Mouse (Mus musculus) heart, embryonic 12.5 days (tissue): ENCODE measurements around the gene Eaf2. TPM values are rescaled to one million over a fixed set of nuclear protein-coding genes. Genes with fewer than 3 reads are reported as not detected.
A peak's percentile ranks its signal among the peaks of the same experiment; 100 is the strongest.

ENCODE experiments used
- ATAC-seq: fragments of 200-750 bp; cut with Nextera tagmentation; 2 replicates; pipeline ENCODE4 v1.8.0; 2017; ENCODE audit warnings: moderate TSS enrichment, moderate library complexity; ENCODE audit not compliant: insufficient number of reproducible peaks, low FRiP score
- H3K27ac ChIP-seq: fragments of 300-500 bp; sonication (generic); 2 replicates; pipeline ENCODE4 v1.5.1; 2016; ENCODE audit warnings: mild to moderate bottlenecking, moderate library complexity; ENCODE audit not compliant: poor library complexity, severe bottlenecking
- H3K27me3 ChIP-seq: fragments of 300-500 bp; sonication (generic); replicated peaks from 2 replicates; pipeline ENCODE4 v1.6.1; 2016; ENCODE audit warnings: mild to moderate bottlenecking, moderate library complexity
- H3K36me3 ChIP-seq: fragments of 300-500 bp; sonication (generic); 2 replicates; pipeline ENCODE4 v1.6.1; 2016; ENCODE audit warnings: mild to moderate bottlenecking, moderate library complexity
- H3K4me1 ChIP-seq: fragments of 300-500 bp; sonication (generic); replicated peaks from 2 replicates; pipeline ENCODE4 v1.6.1; 2016; ENCODE audit warnings: mild to moderate bottlenecking
- H3K4me2 ChIP-seq: fragments of 300-500 bp; sonication (generic); 2 replicates; pipeline ENCODE4 v1.6.1; 2016; ENCODE audit warnings: mild to moderate bottlenecking, moderate library complexity
- H3K4me3 ChIP-seq: fragments of 300-500 bp; sonication (generic); 2 replicates; pipeline ENCODE4 v1.5.1; 2016; ENCODE audit warnings: mild to moderate bottlenecking
- H3K9ac ChIP-seq: fragments of 300-500 bp; sonication (generic); 2 replicates; pipeline ENCODE4 v1.6.1; 2016; ENCODE audit warnings: mild to moderate bottlenecking, moderate library complexity
- H3K9me3 ChIP-seq: fragments of 300-500 bp; sonication (generic); replicated peaks from 2 replicates; pipeline ENCODE4 v1.6.1; 2016; ENCODE audit warnings: mild to moderate bottlenecking, moderate library complexity
- WGBS: fragments of 180-500 bp; shearing (Covaris S2); methylation state at CpG from one replicate; pipeline ENCODE4 v1.1.7; 2016; 5-methylcytosine and 5-hydroxymethylcytosine counted together
- polyA plus RNA-seq: library from polyadenylated mRNA; unstranded; fragments of >200 nt; fragmentation: Nextera tagmentation; extraction: Ambion mirVana; gene quantifications from 2 replicates; pipeline ENCODE4 v1.2.1, GENCODE M21; 2016

Eaf2 gene
- polyA plus RNA-seq, 1 experiment from 2014 or later = 0.80 TPM

DNA sequence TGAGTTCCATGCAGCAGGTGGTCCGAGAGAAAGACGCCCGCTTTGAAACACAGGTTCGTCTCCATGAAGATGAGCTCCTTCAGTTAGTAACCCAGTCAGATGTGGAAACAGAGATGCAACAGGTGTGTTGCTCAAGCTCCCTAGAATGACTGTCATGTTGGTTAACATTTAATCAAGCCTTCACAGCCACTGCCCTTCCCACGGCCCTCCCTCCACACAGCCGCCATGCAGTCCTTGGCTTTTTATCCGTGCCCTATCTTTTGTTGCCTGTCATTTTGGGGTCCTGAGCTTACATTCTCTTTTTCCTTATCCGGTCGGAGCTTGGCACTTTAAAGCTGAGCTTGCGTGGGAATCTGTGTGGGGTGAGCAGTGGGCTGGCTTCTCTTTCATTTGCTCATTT is 18.5 kb upstream of the Eaf2 start:
- Histone ChIP-seq H3K4me3 (no peak overlapping the region), H3K4me1 (no peaks in the 10 kb centered on the region), H3K9me3 (no peaks in the 10 kb centered on the region), H3K27ac (no peak overlapping the region), H3K4me2 (no peak overlapping the region), H3K9ac (no peak overlapping the region), H3K36me3 (peaks cover 75% of the 10 kb centered on the region), H3K27me3 (no peaks in the 10 kb centered on the region)
- no peak for ATAC-seq
- 81% methylated on average over 10 of the region's 10 CpGs for WGBS

GRCm38 (mm10) chr16:36891415-36891814 is 16.6 kb upstream of the Eaf2 start:
- Histone ChIP-seq H3K27me3 (no peaks in the 10 kb centered on the region), H3K9me3 (no peaks in the 10 kb centered on the region), H3K36me3 (peaks cover 77% of the 10 kb centered on the region), H3K4me1 (no peaks in the 10 kb centered on the region), H3K4me3 (no peak overlapping the region), H3K9ac (no peak overlapping the region), H3K27ac (no peak overlapping the region), H3K4me2 (no peak overlapping the region)
- WGBS = 93% methylated on average over 4 of the region's 4 CpGs
- no peak for ATAC-seq

DNA sequence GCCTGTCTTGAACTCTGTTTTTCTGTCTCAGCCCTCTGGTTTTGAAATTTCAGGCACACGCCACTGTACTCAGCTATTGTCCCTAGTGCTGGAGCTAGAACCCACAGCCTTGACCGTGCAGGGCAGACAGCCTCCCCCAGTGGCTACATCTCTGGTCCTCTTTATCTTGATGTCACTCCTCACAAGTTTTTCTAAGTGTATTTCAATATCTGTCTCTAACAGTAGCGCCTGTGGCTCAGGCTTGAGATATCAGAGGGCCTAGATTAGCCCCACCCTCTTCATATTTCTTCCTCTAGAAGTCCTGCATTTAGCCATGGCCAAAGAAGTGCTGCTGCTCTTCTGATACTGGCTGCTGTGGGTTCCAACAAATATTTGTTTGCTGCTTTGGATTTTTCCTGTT is 15.8 kb upstream of the Eaf2 start:
- 70% methylated on average over 3 of the region's 3 CpGs for WGBS
- H3K36me3 ChIP-seq = peaks cover 79% of the 10 kb centered on the region

GRCm38 (mm10) chr16:36887546-36887945 is 12.7 kb upstream of the Eaf2 start:
- Histone ChIP-seq H3K9ac (no peak overlapping the region), H3K4me2 (no peak overlapping the region), H3K4me1 (no peaks in the 10 kb centered on the region), H3K4me3 (no peak overlapping the region), H3K27me3 (no peaks in the 10 kb centered on the region), H3K36me3 (peaks cover 55% of the 10 kb centered on the region), H3K27ac (no peak overlapping the region), H3K9me3 (no peaks in the 10 kb centered on the region)
- ATAC-seq = no peak
- 68% methylated on average over 5 of the region's 5 CpGs for WGBS

More for the DNA sequence above, 15.8 kb upstream of the Eaf2 start:
- H3K27ac ChIP-seq = no peak overlapping the region
- no peak overlapping the region for H3K4me2 ChIP-seq
- H3K4me1 ChIP-seq = no peaks in the 10 kb centered on the region
- peak; percentile 25; the same call in 1 of the 2 replicates for ATAC-seq
- no peaks in the 10 kb centered on the region for H3K9me3 ChIP-seq
- H3K9ac ChIP-seq = no peak overlapping the region
- no peaks in the 10 kb centered on the region for H3K27me3 ChIP-seq
- no peak overlapping the region for H3K4me3 ChIP-seq

GRCm38 (mm10) chr16:36885912-36886311 is 11.1 kb upstream of the Eaf2 start:
- Histone ChIP-seq H3K27ac (no peak overlapping the region), H3K4me2 (no peak overlapping the region), H3K4me1 (no peaks in the 10 kb centered on the region), H3K9me3 (no peaks in the 10 kb centered on the region), H3K9ac (no peak overlapping the region), H3K27me3 (no peaks in the 10 kb centered on the region), H3K36me3 (peaks cover 41% of the 10 kb centered on the region), H3K4me3 (no peak overlapping the region)
- WGBS = 91% methylated on average over 11 of the region's 11 CpGs
- no peak for ATAC-seq

DNA sequence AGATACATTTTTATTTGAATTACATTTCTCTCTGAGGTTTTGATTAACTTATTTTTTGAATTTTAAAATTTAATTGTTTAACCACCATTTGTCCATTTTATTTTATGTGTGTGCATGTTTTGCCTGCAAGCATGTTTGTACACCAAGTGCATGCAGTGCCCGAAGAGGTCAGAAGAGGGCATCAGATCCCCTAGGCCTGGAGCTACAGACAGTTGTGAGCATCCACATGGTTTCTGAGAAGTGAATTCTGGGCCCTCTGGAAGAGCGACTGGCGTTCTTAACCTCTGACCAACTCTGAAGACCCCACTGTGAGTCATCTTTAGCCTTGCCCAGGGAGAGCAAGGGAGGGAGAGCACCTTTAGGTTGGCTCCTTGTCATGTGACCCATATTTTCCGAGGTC is 10.1 kb upstream of the Eaf2 start:
- Histone ChIP-seq H3K4me1 (no peaks in the 10 kb centered on the region; the same call in 1 of the 2 replicates), H3K9ac (no peak overlapping the region), H3K9me3 (no peaks in the 10 kb centered on the region), H3K27me3 (no peaks in the 10 kb centered on the region), H3K36me3 (peaks cover 33% of the 10 kb centered on the region), H3K4me3 (no peak overlapping the region), H3K4me2 (no peak overlapping the region), H3K27ac (no peak overlapping the region)
- 88% methylated on average over 4 of the region's 4 CpGs for WGBS
- ATAC-seq = no peak

DNA sequence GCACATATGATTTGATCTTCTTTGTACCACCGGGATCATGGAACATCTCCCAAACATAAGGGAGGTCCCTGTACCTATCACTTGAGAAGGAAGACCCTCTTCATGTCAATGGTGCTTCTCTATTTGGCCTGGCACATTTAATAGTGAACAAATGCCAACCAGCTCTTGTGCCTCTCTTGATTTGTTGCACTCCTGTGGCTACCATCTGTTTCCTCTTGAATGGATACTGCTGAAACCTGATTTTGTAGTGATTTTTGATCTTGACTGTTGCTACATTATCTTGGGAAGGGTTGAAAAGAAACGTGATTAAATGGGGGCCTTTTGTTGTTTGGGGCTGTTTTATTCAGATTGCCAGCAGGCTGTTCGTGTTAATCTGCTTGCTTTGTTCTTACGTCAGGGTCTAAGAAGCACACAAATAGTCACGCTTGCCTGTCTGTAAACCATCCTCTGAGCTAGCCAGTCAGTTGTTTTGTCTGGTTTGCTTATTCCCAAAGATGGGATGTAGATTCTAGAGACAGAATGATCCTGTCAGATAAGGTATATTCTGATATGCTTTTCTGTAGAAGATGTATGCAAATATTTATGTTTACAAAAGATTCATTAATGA is 8.0 kb upstream of the Eaf2 start:
- Histone ChIP-seq H3K9ac (no peak overlapping the region), H3K4me1 (peaks cover 12% of the 10 kb centered on the region), H3K9me3 (no peaks in the 10 kb centered on the region), H3K36me3 (peaks cover 21% of the 10 kb centered on the region), H3K27ac (no peak overlapping the region), H3K4me3 (no peak overlapping the region), H3K27me3 (no peaks in the 10 kb centered on the region), H3K4me2 (no peak overlapping the region)
- ATAC-seq = no peak
- 67% methylated on average over 5 of the region's 5 CpGs for WGBS

- Histone ChIP-seq H3K4me3 (no peak overlapping the region), H3K27me3 (no peaks in the 10 kb centered on the region), H3K9me3 (no peaks in the 10 kb centered on the region), H3K4me1 (peaks cover 25% of the 10 kb centered on the region), H3K36me3 (peaks cover 3% of the 10 kb centered on the region), H3K4me2 (no peak overlapping the region), H3K27ac (no peak overlapping the region), H3K9ac (no peak overlapping the region)
- no peak for ATAC-seq
- 76% methylated on average over 5 of the region's 5 CpGs for WGBS
Measured at GRCm38 (mm10) chr16:36877316-36877715, 2.5 kb upstream of the Eaf2 start.

- Histone ChIP-seq H3K36me3 (peaks cover 11% of the 10 kb centered on the region), H3K9me3 (no peaks in the 10 kb centered on the region), H3K27ac (peak overlapping the region; percentile 86), H3K4me2 (peak overlapping the region; percentile 65), H3K9ac (peak overlapping the region; percentile 94), H3K4me1 (peaks cover 25% of the 10 kb centered on the region), H3K4me3 (peak overlapping the region; percentile 92), H3K27me3 (no peaks in the 10 kb centered on the region)
- 0% methylated on average over 48 of the region's 48 CpGs for WGBS
- peak; percentile 83 for ATAC-seq
Measured at GRCm38 (mm10) chr16:36875276-36875851, 561 bp upstream of the Eaf2 start.

- no peak for ATAC-seq
- 87% methylated on average over 2 of the region's 2 CpGs for WGBS
- H3K36me3 ChIP-seq = peaks cover 31% of the 10 kb centered on the region
Measured at GRCm38 (mm10) chr16:36869442-36869841, 5.4 kb downstream of the Eaf2 start.

DNA sequence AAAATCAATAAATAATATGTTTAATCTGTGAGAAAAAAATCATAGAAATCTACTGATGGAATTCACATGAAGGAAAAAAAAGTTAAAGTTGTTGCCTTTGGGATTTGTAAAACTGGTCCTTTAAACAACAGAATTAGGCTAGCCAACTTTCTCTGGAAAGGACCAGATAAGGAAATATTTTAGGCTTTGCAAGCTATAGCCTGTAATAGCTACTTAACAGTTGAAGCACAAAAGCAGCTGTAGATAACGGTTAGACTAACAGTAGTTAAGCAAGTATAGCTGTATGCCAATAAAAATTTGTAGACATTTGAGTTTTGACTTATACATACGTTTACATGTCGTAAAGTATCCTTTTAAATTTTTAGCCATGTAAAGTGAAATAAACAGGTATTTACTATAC is 11.2 kb downstream of the Eaf2 start:
- Histone ChIP-seq H3K9ac (no peak overlapping the region), H3K4me3 (no peak overlapping the region), H3K27ac (no peak overlapping the region), H3K27me3 (no peaks in the 10 kb centered on the region), H3K4me2 (no peak overlapping the region), H3K36me3 (peaks cover 21% of the 10 kb centered on the region), H3K9me3 (no peaks in the 10 kb centered on the region), H3K4me1 (no peaks in the 10 kb centered on the region)
- no peak for ATAC-seq
- WGBS = 83% methylated on average over 3 of the region's 3 CpGs

More at GRCm38 (mm10) chr16:36869442-36869841, 5.4 kb downstream of the Eaf2 start:
- H3K4me1 ChIP-seq = peaks cover 6% of the 10 kb centered on the region
- H3K9me3 ChIP-seq = no peaks in the 10 kb centered on the region
- H3K27ac ChIP-seq = no peak overlapping the region
- no peaks in the 10 kb centered on the region for H3K27me3 ChIP-seq
- no peak overlapping the region for H3K4me2 ChIP-seq
- no peak overlapping the region for H3K9ac ChIP-seq
- H3K4me3 ChIP-seq = no peak overlapping the region

GRCm38 (mm10) chr16:36851202-36851601 is 23.6 kb downstream of the Eaf2 start:
- no peak overlapping the region for H3K4me2 ChIP-seq
- H3K4me3 ChIP-seq = no peak overlapping the region
- H3K27ac ChIP-seq = no peak overlapping the region
- no peak overlapping the region for H3K9ac ChIP-seq
- WGBS = 95% methylated on average over 3 of the region's 3 CpGs
- no peaks in the 10 kb centered on the region for H3K9me3 ChIP-seq
- H3K27me3 ChIP-seq = no peaks in the 10 kb centered on the region
- no peaks in the 10 kb centered on the region for H3K4me1 ChIP-seq
- H3K36me3 ChIP-seq = peaks cover 19% of the 10 kb centered on the region
- no peak for ATAC-seq
